Mouse (Mus musculus) frontal cortex, postnatal 10 days (tissue): ENCODE data around the gene Cemip2.

Experiments
- DNase-seq, 2 experiments: peaks; one replicate each; pipeline ENCODE4 v3.0.0; 2022; ENCODE audit warnings: low spot score in 2 of 2, mixed read lengths in 1 of 2

Cemip2 gene

DNA sequence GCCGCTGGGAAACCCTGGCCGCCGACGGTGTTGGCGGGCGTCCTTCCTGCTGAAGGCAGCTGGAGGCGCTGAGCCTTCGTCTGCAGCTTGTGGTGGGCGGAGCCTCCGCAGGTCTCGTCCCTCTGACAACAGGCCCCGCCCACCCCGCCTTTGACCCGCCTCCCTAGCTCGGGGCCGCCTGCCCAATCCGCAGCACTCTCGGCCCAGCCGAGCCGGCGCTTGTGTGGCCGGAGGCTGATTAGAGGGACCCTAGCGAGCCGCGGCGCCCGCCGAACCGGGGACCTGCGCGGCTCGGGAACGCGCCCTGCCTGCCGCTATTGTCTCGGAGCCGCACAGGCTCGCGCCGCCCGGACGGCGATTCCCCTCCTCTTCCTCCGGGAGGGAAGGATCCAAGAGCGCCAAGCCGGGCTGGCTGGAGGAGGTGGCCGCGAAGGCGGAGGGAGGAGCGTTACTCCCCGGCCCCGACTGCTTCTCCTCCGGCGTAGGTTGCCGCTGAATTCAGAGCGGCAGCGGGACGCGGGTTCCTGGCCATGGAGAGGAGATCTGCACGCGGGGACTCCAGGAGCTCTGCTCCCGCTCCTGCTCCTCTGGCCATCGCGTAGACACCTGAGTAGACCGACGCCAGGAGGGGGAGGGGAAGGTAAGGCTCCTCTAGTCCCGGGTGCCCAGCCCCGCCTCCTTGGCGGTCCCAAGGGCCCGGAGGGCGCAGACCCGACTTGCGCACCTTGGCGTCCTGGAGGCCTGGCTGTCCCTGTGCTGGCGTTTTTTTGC is at the start of gene Cemip2:
Gene Cemip2, plus strand, starts transcription at position 196 of the 771 bp plus-strand sequence.
- DNase-seq: peak; percentile 90 to 95

GRCm38 (mm10) chr19:21728342-21728741 is 49.8 kb upstream of the Cemip2 start:
- no peak for DNase-seq

- no peak for DNase-seq
These were observed 46.3 kb upstream of the Cemip2 start for GRCm38 (mm10) chr19:21731887-21732286.

GRCm38 (mm10) chr19:21733176-21733575 is 45.0 kb upstream of the Cemip2 start:
- DNase-seq: no peak

DNA sequence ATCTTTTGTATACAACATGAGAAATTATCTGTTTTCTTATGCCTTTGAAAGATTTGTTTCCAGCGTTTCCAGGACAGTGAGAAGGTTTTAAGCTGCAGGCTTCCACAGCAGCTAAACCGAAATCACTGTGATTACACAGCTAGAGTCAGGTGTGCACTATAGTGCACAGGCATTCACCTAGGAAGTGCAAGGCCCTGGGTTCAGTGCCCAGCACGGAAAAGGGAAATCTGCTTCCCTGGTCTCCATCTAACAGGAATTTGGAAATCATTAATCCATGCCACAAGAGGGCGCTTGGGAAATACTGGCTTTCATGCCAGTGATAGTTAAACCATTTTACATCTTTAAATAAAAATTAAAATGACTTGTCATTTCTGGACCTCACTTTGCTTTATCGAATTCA is 44.0 kb upstream of the Cemip2 start:
- peak in 1 of 2 experiments; percentile 34 for DNase-seq

DNA sequence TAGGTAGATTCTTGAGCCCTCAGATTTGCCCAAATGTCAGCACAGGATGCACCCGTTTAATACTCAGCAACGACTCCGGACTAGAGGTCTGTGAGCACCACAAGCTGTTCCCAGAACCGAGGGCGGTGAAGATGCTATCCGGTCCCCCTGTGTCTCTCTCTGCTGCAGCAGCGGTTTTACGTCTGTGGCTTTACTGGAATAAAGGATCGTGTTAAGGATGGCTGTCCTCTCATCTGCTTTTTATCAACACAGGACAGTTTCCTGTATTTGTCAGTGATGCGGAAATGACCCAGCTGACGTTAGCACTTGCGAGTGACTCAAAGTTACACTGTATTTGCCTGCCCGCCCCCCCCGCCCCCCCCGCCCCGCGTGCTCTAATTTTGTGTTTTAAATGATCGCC is 40.7 kb upstream of the Cemip2 start:
- DNase-seq: no peak

- peak in 1 of 2 experiments; percentile 23 for DNase-seq
These were observed 40.1 kb upstream of the Cemip2 start for GRCm38 (mm10) chr19:21737881-21738590.

- DNase-seq: no peak
These were observed 39.4 kb upstream of the Cemip2 start for GRCm38 (mm10) chr19:21738591-21739280.

DNA sequence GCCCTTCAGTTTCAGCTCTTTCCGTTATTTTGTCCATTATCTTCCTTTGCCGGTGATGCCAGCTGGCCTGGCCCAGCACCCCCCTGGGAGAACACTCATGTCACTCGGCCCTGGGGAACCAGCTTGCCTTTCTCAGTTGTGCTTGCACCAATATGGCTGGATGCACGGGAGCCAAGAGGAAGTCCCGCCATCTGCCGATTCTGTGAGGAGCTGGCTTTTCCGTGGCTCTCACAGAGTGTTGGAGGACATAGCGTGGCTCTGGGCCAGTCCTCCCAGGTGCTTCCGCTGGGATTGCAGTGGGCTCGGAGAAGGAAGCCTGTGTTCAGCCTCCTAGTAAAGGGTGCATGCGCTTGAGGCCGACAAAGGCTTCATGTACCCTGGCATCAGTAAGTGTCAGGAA is 36.0 kb upstream of the Cemip2 start:
- peak; percentile 68 to 75 for DNase-seq

- DNase-seq: no peak
These were observed 32.6 kb upstream of the Cemip2 start for GRCm38 (mm10) chr19:21745586-21745985.

DNA sequence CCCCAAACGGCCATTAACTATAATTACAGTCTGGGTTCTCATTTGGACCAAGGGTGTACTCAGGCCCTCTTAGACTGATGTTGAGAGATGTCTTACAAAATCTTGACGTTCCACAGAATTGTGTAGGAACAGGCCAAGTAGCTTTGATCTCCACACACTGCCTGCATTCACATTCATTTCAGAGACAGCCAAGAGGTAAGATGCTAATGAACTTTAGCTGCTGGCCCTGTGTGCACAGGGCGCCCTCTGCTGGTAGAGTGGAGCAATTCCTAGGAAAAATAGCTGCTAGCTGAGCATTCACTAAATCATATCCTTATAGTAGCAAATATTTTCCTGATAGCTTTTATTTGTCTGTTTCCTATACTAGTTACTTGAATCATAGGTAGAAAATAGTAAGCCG is 30.8 kb upstream of the Cemip2 start:
- peak in 1 of 2 experiments; percentile 60 for DNase-seq

DNA sequence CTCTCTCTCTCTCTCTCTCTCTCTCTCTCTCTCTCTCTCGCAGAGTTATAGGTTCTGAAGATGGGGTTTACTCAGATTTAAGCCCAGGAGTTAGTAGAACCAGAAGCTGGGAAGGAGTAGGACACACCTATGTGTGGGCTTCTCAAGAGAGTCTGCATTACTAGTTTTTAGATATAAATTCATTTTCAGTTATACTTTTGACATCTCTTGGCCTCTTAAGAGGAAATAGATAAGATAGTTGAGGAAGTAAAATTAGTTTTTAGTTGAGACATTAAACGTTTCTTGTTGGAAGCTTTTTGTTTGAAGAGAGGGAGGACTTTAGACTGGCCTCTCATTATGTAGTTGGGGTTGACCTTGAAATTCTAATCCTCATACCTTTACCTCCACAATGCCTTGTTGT is 28.0 kb upstream of the Cemip2 start:
- no peak for DNase-seq

DNA sequence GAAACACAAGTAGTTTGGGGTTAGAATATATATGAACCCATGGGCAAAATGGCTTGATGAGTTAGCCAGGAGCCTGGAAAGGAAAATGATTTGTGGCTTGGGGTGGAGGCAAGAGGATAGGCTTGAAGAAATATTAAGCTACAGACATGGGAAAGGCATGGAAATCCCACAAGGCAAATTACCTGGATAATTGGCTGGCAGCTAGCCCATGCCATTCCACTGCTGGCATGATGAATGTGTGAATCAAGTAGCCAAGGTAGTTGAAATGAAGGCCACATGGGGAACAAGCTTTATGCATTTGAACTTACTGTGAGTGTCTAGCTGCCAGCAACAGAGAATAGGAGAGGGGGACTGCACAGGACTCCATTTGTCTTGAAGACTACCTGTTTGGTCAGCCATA is 16.5 kb upstream of the Cemip2 start:
- no peak for DNase-seq

- no peak for DNase-seq
These were observed 14.1 kb upstream of the Cemip2 start for GRCm38 (mm10) chr19:21764013-21764412.

GRCm38 (mm10) chr19:21764738-21765137 is 13.4 kb upstream of the Cemip2 start:
- DNase-seq: no peak

GRCm38 (mm10) chr19:21767500-21768045 is 10.6 kb upstream of the Cemip2 start:
- no peak for DNase-seq

DNA sequence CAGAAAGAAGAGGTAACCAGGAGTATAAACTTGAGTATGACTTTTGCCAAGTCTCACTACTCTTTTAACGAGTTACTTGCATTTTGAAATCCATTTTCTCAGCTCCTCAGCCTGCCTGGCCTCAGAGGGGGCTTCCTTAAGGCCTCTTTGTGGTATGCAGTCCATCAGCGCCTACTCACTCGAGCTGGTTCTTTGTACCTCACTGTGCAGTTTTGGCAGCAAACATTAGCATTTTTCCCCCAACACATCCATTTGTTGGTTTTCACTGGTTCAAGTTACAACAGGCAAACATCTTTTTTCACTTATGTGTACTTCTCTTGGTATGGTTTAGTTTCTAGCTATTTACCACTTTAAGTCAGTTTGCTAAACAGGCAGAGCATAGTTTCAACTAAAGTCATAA is 8.3 kb upstream of the Cemip2 start:
- DNase-seq: no peak

- no peak for DNase-seq
These were observed 6.6 kb upstream of the Cemip2 start for GRCm38 (mm10) chr19:21771586-21771985.

- no peak for DNase-seq
These were observed 4.5 kb upstream of the Cemip2 start for GRCm38 (mm10) chr19:21773621-21774020.

GRCm38 (mm10) chr19:21775629-21776028 is 2.5 kb upstream of the Cemip2 start:
- DNase-seq: no peak

GRCm38 (mm10) chr19:21776671-21777070 is 1.5 kb upstream of the Cemip2 start:
- DNase-seq: no peak

DNA sequence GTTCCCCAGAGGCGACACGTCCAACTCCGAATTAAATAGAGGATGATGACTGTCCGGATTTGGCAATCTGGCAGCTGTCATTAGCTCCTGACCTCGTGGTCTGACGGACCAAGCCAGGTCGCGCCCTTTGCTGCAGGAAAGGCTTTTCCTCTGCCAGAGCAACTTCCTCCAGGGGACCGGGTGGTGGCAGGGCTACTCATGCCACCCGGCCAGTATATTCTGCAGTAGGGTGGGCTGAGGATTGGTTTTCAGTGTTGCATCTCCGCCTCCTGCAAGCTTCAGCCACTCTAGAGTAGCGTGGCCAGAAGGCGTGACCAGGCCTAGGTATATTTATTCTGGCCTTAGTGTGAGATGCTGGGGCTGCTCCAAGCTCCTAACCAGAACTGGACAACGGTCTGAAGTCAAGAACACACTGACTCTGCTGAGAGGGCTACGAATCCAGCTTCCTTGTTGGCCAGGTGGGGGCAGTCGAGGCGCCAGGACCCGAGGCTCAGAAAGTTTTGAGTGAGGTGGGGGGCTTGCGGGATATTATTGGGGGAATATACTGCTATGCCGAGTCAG is 891 bp upstream of the Cemip2 start:
- DNase-seq: no peak
